Mouse (Mus musculus) embryonic facial prominence, embryonic 13.5 days (tissue): ENCODE data around the gene Cerkl. TPM values are rescaled to one million over a fixed set of nuclear protein-coding genes. Genes with fewer than 3 reads are reported as not detected.

Experiments used
- ATAC-seq: fragments of 200-750 bp; cut with Nextera tagmentation; 2 replicates; pipeline ENCODE4 v1.8.0; 2017; ENCODE audit warnings: low read depth; ENCODE audit not compliant: insufficient number of reproducible peaks, insufficient read depth, low FRiP score, low TSS enrichment
- H3K27ac ChIP-seq: fragments of 300-500 bp; sonication (generic); 2 replicates; pipeline ENCODE4 v1.5.1; 2015; ENCODE audit warnings: moderate library complexity, mild to moderate bottlenecking, inconsistent platforms
- H3K27me3 ChIP-seq: fragments of 300-500 bp; sonication (generic); 2 replicates; pipeline ENCODE4 v1.6.1; 2015; ENCODE audit warnings: mild to moderate bottlenecking, inconsistent platforms
- H3K36me3 ChIP-seq: fragments of 300-500 bp; sonication (generic); 2 replicates; pipeline ENCODE4 v1.6.1; 2015; ENCODE audit warnings: mild to moderate bottlenecking, inconsistent platforms
- H3K4me1 ChIP-seq: fragments of 300-500 bp; sonication (generic); 2 replicates; pipeline ENCODE4 v1.6.1; 2015; ENCODE audit warnings: inconsistent platforms
- H3K4me2 ChIP-seq: fragments of 300-500 bp; sonication (generic); 2 replicates; pipeline ENCODE4 v1.6.1; 2015; ENCODE audit warnings: moderate library complexity, mild to moderate bottlenecking, inconsistent platforms
- H3K4me3 ChIP-seq: fragments of 300-500 bp; sonication (generic); 2 replicates; pipeline ENCODE4 v1.5.1; 2015; ENCODE audit warnings: mild to moderate bottlenecking, inconsistent platforms
- H3K9ac ChIP-seq: fragments of 300-500 bp; sonication (generic); 2 replicates; pipeline ENCODE4 v1.6.1; 2015; ENCODE audit warnings: mild to moderate bottlenecking, inconsistent platforms
- H3K9me3 ChIP-seq: fragments of 300-500 bp; sonication (generic); 2 replicates; pipeline ENCODE4 v1.6.1; 2016; ENCODE audit warnings: inconsistent platforms
- WGBS: fragments of 180-500 bp; shearing (Covaris S2); methylation state at CpG from one replicate; pipeline ENCODE4 v1.1.7; 2015; ENCODE audit warnings: mixed read lengths; 5-methylcytosine and 5-hydroxymethylcytosine counted together
- polyA plus RNA-seq: library from polyadenylated mRNA; unstranded; fragments of >200 nt; fragmentation: Nextera tagmentation; extraction: Ambion mirVana; gene quantifications from 2 replicates; pipeline ENCODE4 v1.2.1, GENCODE M21; 2015

The Cerkl gene
- polyA plus RNA-seq, 1 experiment from 2014 or later: 2.9 TPM

- no peak for ATAC-seq
- Histone ChIP-seq H3K27ac (no peak overlapping the region), H3K4me2 (no peak overlapping the region), H3K9me3 (no peaks in the 10 kb centered on the region), H3K36me3 (no peaks in the 10 kb centered on the region), H3K9ac (no peak overlapping the region), H3K27me3 (no peaks in the 10 kb centered on the region), H3K4me1 (no peaks in the 10 kb centered on the region), H3K4me3 (no peak overlapping the region)
- 62% methylated on average over 1 of the region's 1 CpGs for WGBS
These were observed 117.6 kb downstream of the Cerkl start for GRCm38 (mm10) chr2:79339003-79339402.

- ATAC-seq: no peak
These were observed 120.4 kb downstream of the Cerkl start for GRCm38 (mm10) chr2:79336141-79336540.

GRCm38 (mm10) chr2:79334661-79335060, 121.9 kb downstream of the Cerkl start:
- H3K27ac ChIP-seq: no peak overlapping the region
- H3K4me1 ChIP-seq: no peaks in the 10 kb centered on the region
- no peak overlapping the region for H3K4me2 ChIP-seq
- ATAC-seq: no peak
- no peaks in the 10 kb centered on the region for H3K36me3 ChIP-seq
- H3K9ac ChIP-seq: no peak overlapping the region
- H3K27me3 ChIP-seq: no peaks in the 10 kb centered on the region
- no peaks in the 10 kb centered on the region for H3K9me3 ChIP-seq
- no peak overlapping the region for H3K4me3 ChIP-seq

More at GRCm38 (mm10) chr2:79336141-79336540, 120.4 kb downstream of the Cerkl start:
- Histone ChIP-seq H3K27me3 (no peaks in the 10 kb centered on the region), H3K4me2 (no peak overlapping the region), H3K4me1 (no peaks in the 10 kb centered on the region), H3K4me3 (no peak overlapping the region), H3K9me3 (no peaks in the 10 kb centered on the region), H3K36me3 (no peaks in the 10 kb centered on the region), H3K27ac (no peak overlapping the region), H3K9ac (no peak overlapping the region)
- 69% methylated on average over 1 of the region's 1 CpGs for WGBS

- no peaks in the 10 kb centered on the region for H3K36me3 ChIP-seq
- no peaks in the 10 kb centered on the region for H3K9me3 ChIP-seq
- ATAC-seq: no peak
- no peaks in the 10 kb centered on the region for H3K4me1 ChIP-seq
- no peak overlapping the region for H3K4me2 ChIP-seq
- WGBS: 20% methylated on average over 2 of the region's 2 CpGs
- H3K27ac ChIP-seq: no peak overlapping the region
- no peaks in the 10 kb centered on the region for H3K27me3 ChIP-seq
- no peak overlapping the region for H3K4me3 ChIP-seq
- no peak overlapping the region for H3K9ac ChIP-seq
These were observed 128.5 kb downstream of the Cerkl start for GRCm38 (mm10) chr2:79328079-79328478.

GRCm38 (mm10) chr2:79316182-79316880, 140.3 kb downstream of the Cerkl start:
- Histone ChIP-seq H3K36me3 (no peaks in the 10 kb centered on the region; the same call in 1 of the 2 replicates), H3K4me2 (no peak overlapping the region), H3K4me1 (peaks cover 10% of the 10 kb centered on the region), H3K27ac (peak overlapping the region; percentile 28; the same call in 1 of the 2 replicates), H3K27me3 (no peaks in the 10 kb centered on the region), H3K9me3 (no peaks in the 10 kb centered on the region), H3K4me3 (no peak overlapping the region), H3K9ac (no peak overlapping the region)
- ATAC-seq: no peak
- 75% methylated on average over 9 of the region's 9 CpGs for WGBS

GRCm38 (mm10) chr2:79315108-79315507, 141.5 kb downstream of the Cerkl start:
- no peak overlapping the region for H3K4me2 ChIP-seq
- H3K36me3 ChIP-seq: no peaks in the 10 kb centered on the region; the same call in 1 of the 2 replicates
- no peak overlapping the region for H3K4me3 ChIP-seq
- H3K4me1 ChIP-seq: peaks cover 10% of the 10 kb centered on the region
- H3K27ac ChIP-seq: no peak overlapping the region; the same call in 1 of the 2 replicates
- H3K27me3 ChIP-seq: no peaks in the 10 kb centered on the region
- WGBS: 82% methylated on average over 4 of the region's 4 CpGs
- H3K9me3 ChIP-seq: no peaks in the 10 kb centered on the region
- no peak overlapping the region for H3K9ac ChIP-seq
- ATAC-seq: 0 out of 2 replicates have a peak, but pooled peaks have one; percentile 43

GRCm38 (mm10) chr2:79312499-79312898, 144.1 kb downstream of the Cerkl start:
- no peaks in the 10 kb centered on the region for H3K9me3 ChIP-seq
- WGBS: 64% methylated on average over 4 of the region's 4 CpGs
- no peak overlapping the region for H3K4me2 ChIP-seq
- no peaks in the 10 kb centered on the region for H3K36me3 ChIP-seq
- no peaks in the 10 kb centered on the region for H3K27me3 ChIP-seq
- peaks cover 13% of the 10 kb centered on the region for H3K4me1 ChIP-seq
- H3K4me3 ChIP-seq: no peak overlapping the region
- ATAC-seq: no peak
- no peak overlapping the region for H3K9ac ChIP-seq
- H3K27ac ChIP-seq: no peak overlapping the region

GRCm38 (mm10) chr2:79309454-79310118, 147.0 kb downstream of the Cerkl start:
- Histone ChIP-seq H3K36me3 (no peaks in the 10 kb centered on the region), H3K9ac (no peak overlapping the region), H3K27me3 (no peaks in the 10 kb centered on the region), H3K4me2 (no peak overlapping the region), H3K9me3 (no peaks in the 10 kb centered on the region), H3K4me1 (peaks cover 6% of the 10 kb centered on the region), H3K27ac (no peak overlapping the region), H3K4me3 (no peak overlapping the region)
- ATAC-seq: no peak
- whole genome bisulfite sequencing: 84% methylated on average over 13 of the region's 13 CpGs

- no peak for ATAC-seq
- no peak overlapping the region for H3K4me2 ChIP-seq
- H3K27me3 ChIP-seq: no peaks in the 10 kb centered on the region
- H3K36me3 ChIP-seq: no peaks in the 10 kb centered on the region
- peaks cover 6% of the 10 kb centered on the region for H3K4me1 ChIP-seq
- no peak overlapping the region for H3K4me3 ChIP-seq
- 33% methylated on average over 4 of the region's 4 CpGs for WGBS
- H3K9me3 ChIP-seq: no peaks in the 10 kb centered on the region
- no peak overlapping the region for H3K9ac ChIP-seq
- no peak overlapping the region for H3K27ac ChIP-seq
These were observed 149.0 kb downstream of the Cerkl start for GRCm38 (mm10) chr2:79307549-79307948.

GRCm38 (mm10) chr2:79302398-79302797, 154.2 kb downstream of the Cerkl start:
- no peak overlapping the region for H3K4me2 ChIP-seq
- no peaks in the 10 kb centered on the region for H3K27me3 ChIP-seq
- H3K4me3 ChIP-seq: no peak overlapping the region
- no peak for ATAC-seq
- H3K36me3 ChIP-seq: no peaks in the 10 kb centered on the region
- H3K9me3 ChIP-seq: no peaks in the 10 kb centered on the region
- peaks cover 6% of the 10 kb centered on the region; the same call in 1 of the 2 replicates for H3K4me1 ChIP-seq
- H3K9ac ChIP-seq: no peak overlapping the region
- no peak overlapping the region for H3K27ac ChIP-seq

- H3K9ac ChIP-seq: no peak overlapping the region
- H3K9me3 ChIP-seq: no peaks in the 10 kb centered on the region
- H3K4me3 ChIP-seq: no peak overlapping the region
- 82% methylated on average over 6 of the region's 6 CpGs for WGBS
- H3K27me3 ChIP-seq: no peaks in the 10 kb centered on the region
- H3K4me1 ChIP-seq: no peaks in the 10 kb centered on the region
- no peak overlapping the region for H3K27ac ChIP-seq
- no peak overlapping the region for H3K4me2 ChIP-seq
- ATAC-seq: no peak
- H3K36me3 ChIP-seq: no peaks in the 10 kb centered on the region
These were observed 164.2 kb downstream of the Cerkl start for GRCm38 (mm10) chr2:79292431-79292830.

GRCm38 (mm10) chr2:79291922-79292321, 164.7 kb downstream of the Cerkl start:
- H3K27ac ChIP-seq: no peak overlapping the region
- H3K4me1 ChIP-seq: no peaks in the 10 kb centered on the region
- H3K36me3 ChIP-seq: no peaks in the 10 kb centered on the region
- H3K27me3 ChIP-seq: no peaks in the 10 kb centered on the region
- no peaks in the 10 kb centered on the region for H3K9me3 ChIP-seq
- H3K9ac ChIP-seq: no peak overlapping the region
- H3K4me3 ChIP-seq: no peak overlapping the region
- WGBS: 61% methylated on average over 8 of the region's 8 CpGs
- no peak overlapping the region for H3K4me2 ChIP-seq
- no peak for ATAC-seq
